10 mouse cellular contexts compared by ENCODE assay signal in genomic region chr7:42450618-42451017, GRCm38 (mm10). TPM values are rescaled to one million over a fixed set of nuclear protein-coding genes. Genes with fewer than 3 reads are reported as not detected.
DNase-seq lines count a peak whose midpoint lies in the region; ATAC-seq and TF ChIP-seq lines count a peak whose summit lies in the region.
"Had no signal": no experiment of that assay in that cellular context is flagged by ENCODE, and none has a peak within 500 bp of the region (broad histone marks: within the 10 kb centered on the region; RNA-seq: fewer than 3 reads in every experiment).

No protein-coding gene starts in this region.

- H3K9ac ChIP-seq in liver, embryonic 14.5 days (replicated peaks), result no peak overlapping the region
- H3K9ac ChIP-seq: liver, embryonic 13.5 days had no signal

- H3K9me3 ChIP-seq in liver, embryonic 14.5 days (ENCODE audit: control insufficient read depth, low read length), result no peaks in the 10 kb centered on the region

- DNase-seq in gastrocnemius, adult 2 months, result no peak
- no peak for DNase-seq in gastrocnemius, postnatal 36 days
- DNase-seq in A20 (ENCODE audit: low read depth, low spot score) (peak; percentile 38), adipocyte (ENCODE audit: low spot score) (peak; percentile 18)
- DNase-seq in liver, embryonic 14.5 days (ENCODE audit: low read depth in 3 of 3, low spot score in 3 of 3), result no peak
- DNase-seq in cerebellum, postnatal 4 days (ENCODE audit: low spot score in 2 of 2), result no peak
- no peak for DNase-seq in cerebellum, adult 11 months
- DNase-seq: liver, embryonic 13.5 days had no signal

- H3K4me3 ChIP-seq in gastrocnemius, adult 2 months, result no peak overlapping the region
- H3K4me3 ChIP-seq in liver, embryonic 14.5 days (ENCODE audit: insufficient read depth in 1 of 2, low read depth in 2 of 2, low read length in 2 of 2), result no peak overlapping the region
- H3K4me3 ChIP-seq: liver, embryonic 13.5 days had no signal

- intact Hi-C loops in gastrocnemius, adult 2 months (cut with DNase I), result no loop called here
- intact Hi-C loops in gastrocnemius, postnatal 36 days (cut with DNase I), result no loop called here

- ATAC-seq in liver, embryonic 14.5 days (ENCODE audit: insufficient read depth), result no peak
- ATAC-seq in erythroblast, adult 5-6 weeks (replicated peaks; ENCODE audit: low FRiP score, poor library complexity, severe bottlenecking), result no peak

- no peak overlapping the region for H3K27ac ChIP-seq in gastrocnemius, adult 2 months
- no peak overlapping the region for H3K27ac ChIP-seq in liver, embryonic 14.5 days
- H3K27ac ChIP-seq: liver, embryonic 13.5 days had no signal

- WGBS in liver, embryonic 14.5 days (ENCODE audit: insufficient replicate concordance), result 20% methylated on average over 3 of the region's 3 CpGs

- no peak overlapping the region for H3K4me2 ChIP-seq in liver, embryonic 14.5 days (ENCODE audit: low read depth)
- H3K4me2 ChIP-seq: liver, embryonic 13.5 days had no signal

- no peak for TF ChIP-seq EP300 in liver, embryonic 14.5 days (IDR thresholded peaks at IDR 0.05; ENCODE audit: low read depth)

- no peaks in the 10 kb centered on the region for H3K36me3 ChIP-seq in liver, embryonic 14.5 days (replicated peaks; ENCODE audit: control insufficient read depth, insufficient read depth, low read depth)
- H3K36me3 ChIP-seq: liver, embryonic 13.5 days had no signal

- H3K27me3 ChIP-seq in liver, embryonic 14.5 days (ENCODE audit: control insufficient read depth, insufficient read depth, low read length), result no peaks in the 10 kb centered on the region
- H3K27me3 ChIP-seq: liver, embryonic 13.5 days had no signal

- no peaks in the 10 kb centered on the region for H3K4me1 ChIP-seq in liver, embryonic 14.5 days (replicated peaks; ENCODE audit: control insufficient read depth in 2 of 2, insufficient read depth in 2 of 2, low read length in 1 of 2)
- H3K4me1 ChIP-seq: liver, embryonic 13.5 days had no signal

- peak; percentile 48 for TF ChIP-seq CTCF in gastrocnemius, adult 2 months (IDR thresholded peaks at IDR 0.05)
- TF ChIP-seq CTCF in liver, embryonic 14.5 days (IDR thresholded peaks at IDR 0.05; ENCODE audit: low read depth), result peak; percentile 65

RNA-seq across cellular contexts. Expression of gene 4933421I07Rik, which starts 2.7 kb away (rescaled TPM):
- total RNA-seq in gastrocnemius, adult 2 months (2021), result not detected
- total RNA-seq in gastrocnemius, postnatal 36 days (2021), result not detected
- polyA plus RNA-seq in liver, embryonic 14.5 days (2012; rRNA removed), result not detected in 2 replicates
- polyA plus RNA-seq in liver, embryonic 14.5 days (2014; fragmentation: Nextera tagmentation; extraction: Ambion mirVana), result not detected in 2 replicates
- not detected in 2 replicates for total RNA-seq in erythroblast, adult 5-6 weeks (2015; ENCODE audit: low replicate concordance)
- not detected in 2 replicates for total RNA-seq in erythroblast, adult 5-6 weeks (2017; ENCODE audit: low replicate concordance)
- polyA plus RNA-seq: gonadal fat pad, adult 2 months; liver, embryonic 13.5 days had no signal

RNA-seq across cellular contexts. Expression of gene Zfp141, which starts 54.9 kb away (rescaled TPM):
- 1 to 10 TPM; 5.3 to 6.9 TPM for total RNA-seq in gastrocnemius, adult 2 months (2021)
- 1 to 10 TPM; 4.2 to 6.7 TPM for total RNA-seq in gastrocnemius, postnatal 36 days (2021)
- polyA plus RNA-seq in liver, embryonic 14.5 days (2012; rRNA removed), result 2.8 and 3.1 TPM in 2 replicates
- polyA plus RNA-seq in liver, embryonic 14.5 days (2014; fragmentation: Nextera tagmentation; extraction: Ambion mirVana), result 2.7 TPM in 2 replicates
- total RNA-seq in erythroblast, adult 5-6 weeks (2015; ENCODE audit: low replicate concordance), result 11.0 and 19.6 TPM in 2 replicates
- total RNA-seq in erythroblast, adult 5-6 weeks (2017; ENCODE audit: low replicate concordance), result 15.7 and 16.3 TPM in 2 replicates

Comparison
In these comparisons a context has a peak if more than half of its experiments do, and no peak if none do; other contexts are left out.
1. DNase-seq: peak in A20 (single experiment) and adipocyte (single experiment); none in gastrocnemius, adult 2 months (single experiment), gastrocnemius, postnatal 36 days (0 of 2), liver, embryonic 14.5 days (0 of 3), cerebellum, postnatal 4 days (0 of 2) and cerebellum, adult 11 months (single experiment).